Mouse (Mus musculus) myocyte (in vitro differentiated cells): Measurements from ENCODE around the gene Itgav. TPM values are rescaled to one million over a fixed set of nuclear protein-coding genes. Genes with fewer than 3 reads are reported as not detected.

ENCODE experiments used
- H3K27me3 ChIP-seq: one replicate; pipeline ENCODE4 v1.6.1; 2011; ENCODE audit not compliant: control insufficient read depth, insufficient read depth, insufficient read length
- H3K36me3 ChIP-seq: one replicate; pipeline ENCODE4 v1.6.1; 2011; ENCODE audit not compliant: control insufficient read depth, insufficient read depth
- H3K4me2 ChIP-seq: one replicate; pipeline ENCODE4 v1.6.1; 2011; ENCODE audit warnings: low read depth, control low read depth
- H3K4me3 ChIP-seq: one replicate; pipeline ENCODE4 v1.5.1; 2011; ENCODE audit warnings: mild to moderate bottlenecking, control low read depth, moderate library complexity
- H3K79me2 ChIP-seq: one replicate; pipeline ENCODE4 v1.6.1; 2011; ENCODE audit not compliant: control insufficient read depth, insufficient read depth
- H3ac ChIP-seq: one replicate; pipeline ENCODE4 v1.6.1; 2011; ENCODE audit not compliant: control insufficient read depth, insufficient read length
- CEBPB ChIP-seq: IDR thresholded peaks from 2 replicates; pipeline ENCODE4 v1.6.1; 2011; ENCODE audit warnings: mild to moderate bottlenecking, moderate library complexity; ENCODE audit not compliant: poor library complexity, insufficient read depth, severe bottlenecking
- E2F4 ChIP-seq: IDR thresholded peaks from one replicate; pipeline ENCODE4 v1.6.1; 2011; ENCODE audit warnings: mild to moderate bottlenecking, control low read depth, moderate library complexity; ENCODE audit not compliant: insufficient read depth
- MAX ChIP-seq: IDR thresholded peaks from one replicate; pipeline ENCODE4 v1.6.1; 2011; ENCODE audit warnings: low read depth, mild to moderate bottlenecking, control low read depth
- MYOD1 ChIP-seq, 3 experiments: IDR thresholded peaks; one replicate each; pipeline ENCODE4 v1.6.1; 2011; ENCODE audit warnings: control low read depth in 2 of 3, low read depth in 2 of 3, mild to moderate bottlenecking in 2 of 3, moderate library complexity in 1 of 3; ENCODE audit not compliant: insufficient read length in 2 of 3, control insufficient read depth in 1 of 3
- MYOG ChIP-seq, 3 experiments: IDR thresholded peaks; one replicate each; pipeline ENCODE4 v1.6.1; 2011; ENCODE audit warnings: control low read depth in 2 of 3, low read depth in 2 of 3, mild to moderate bottlenecking in 2 of 3; ENCODE audit not compliant: insufficient read length in 2 of 3, control insufficient read depth in 1 of 3, insufficient read depth in 1 of 3
- POLR2A ChIP-seq: IDR thresholded peaks from one replicate; pipeline ENCODE4 v1.6.1; 2011; ENCODE audit warnings: low read depth, mild to moderate bottlenecking, control low read depth, moderate library complexity; ENCODE audit not compliant: insufficient read length
- POLR2AphosphoS2 ChIP-seq: IDR thresholded peaks from one replicate; pipeline ENCODE4 v1.6.1; 2011; ENCODE audit warnings: low read depth, control low read depth; ENCODE audit not compliant: insufficient read length
- REST ChIP-seq: IDR thresholded peaks from one replicate; pipeline ENCODE4 v1.6.1; 2011; ENCODE audit warnings: mild to moderate bottlenecking, control low read depth, moderate library complexity; ENCODE audit not compliant: insufficient read depth, insufficient read length
- SRF ChIP-seq: IDR thresholded peaks from one replicate; pipeline ENCODE4 v1.6.1; 2011; ENCODE audit warnings: low read depth; ENCODE audit not compliant: control insufficient read depth, insufficient read length
- TCF12 ChIP-seq: IDR thresholded peaks from one replicate; pipeline ENCODE4 v1.6.1; 2011; ENCODE audit warnings: mild to moderate bottlenecking, control low read depth; ENCODE audit not compliant: poor library complexity, insufficient read depth, severe bottlenecking
- TCF3 ChIP-seq: IDR thresholded peaks from one replicate; pipeline ENCODE4 v1.6.1; 2011; ENCODE audit warnings: low read depth, control low read depth; ENCODE audit not compliant: insufficient read length
- USF1 ChIP-seq: IDR thresholded peaks from one replicate; pipeline ENCODE4 v1.6.1; 2011; ENCODE audit warnings: low read depth, mild to moderate bottlenecking, control low read depth, moderate library complexity
- polyA plus RNA-seq: library from polyadenylated mRNA; unstranded; fragments of >200 nt; fragmentation: generic; extraction: Trizol; gene quantifications from one replicate; pipeline ENCODE4 v1.2.1, GENCODE M21; 2012; ENCODE audit warnings: missing spikeins

Itgav gene
- polyA plus RNA-seq, 1 experiment, result 26.2 TPM

DNA sequence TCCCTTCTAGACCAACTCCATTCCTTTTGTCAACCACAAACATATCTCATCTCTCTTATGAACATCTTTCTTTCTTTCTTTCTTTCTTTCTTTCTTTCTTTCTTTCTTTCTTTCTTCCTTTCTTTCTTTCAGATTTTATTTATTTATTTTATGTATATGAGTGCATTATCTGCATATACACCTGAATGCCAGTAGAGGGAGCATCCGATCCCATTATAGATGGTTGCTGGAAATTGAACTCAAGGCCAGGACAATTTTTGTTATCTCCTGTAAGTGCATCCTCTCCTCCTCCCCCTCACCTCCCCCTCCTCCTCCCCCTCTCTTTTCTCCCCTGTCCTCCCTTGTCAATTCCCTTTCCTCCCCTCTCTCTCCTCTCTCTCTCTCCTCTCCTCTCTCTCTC is 25.7 kb upstream of the Itgav start:
- Histone ChIP-seq H3K4me2 (no peak overlapping the region), H3K27me3 (no peaks in the 10 kb centered on the region), H3K4me3 (no peak overlapping the region), H3ac (no peak overlapping the region), H3K36me3 (no peaks in the 10 kb centered on the region), H3K79me2 (no peaks in the 10 kb centered on the region)
- TF ChIP-seq E2F4 (no peak), CEBPB (no peak), POLR2AphosphoS2 (no peak), TCF12 (no peak), SRF (no peak), MAX (no peak), REST (no peak)

DNA sequence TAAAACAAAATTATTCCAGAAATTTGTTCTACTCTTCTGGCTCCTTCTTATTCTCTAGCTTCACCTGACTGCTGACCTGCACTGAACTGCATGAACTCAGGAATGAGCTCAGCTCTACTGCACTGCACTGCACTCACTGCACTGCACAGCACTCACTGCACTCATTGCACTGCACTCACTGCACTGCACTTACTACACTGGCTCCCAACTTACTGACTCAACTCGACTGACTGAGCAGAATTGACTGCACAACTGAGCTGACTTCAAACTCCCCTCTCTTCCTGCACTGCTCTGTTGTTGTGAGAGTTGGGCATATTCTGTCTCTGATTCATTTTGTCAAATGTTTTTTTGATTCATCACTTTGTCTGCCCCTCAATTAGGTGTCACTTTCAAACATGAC is 24.9 kb upstream of the Itgav start:
- no peaks in the 10 kb centered on the region for H3K79me2 ChIP-seq
- TF ChIP-seq POLR2A (no peak), MYOG (IDR thresholded peaks at IDR 0.05; ENCODE audit: control insufficient read depth in 1 of 3, insufficient read depth in 1 of 3, insufficient read length in 2 of 3, low read depth in 2 of 3) (no peak), MYOD1 (IDR thresholded peaks at IDR 0.05; ENCODE audit: control insufficient read depth in 1 of 3, insufficient read length in 2 of 3, low read depth in 2 of 3) (no peak), TCF3 (no peak), POLR2AphosphoS2 (no peak), CEBPB (no peak), TCF12 (no peak), MAX (no peak), REST (no peak), SRF (no peak), USF1 (no peak), E2F4 (no peak)
- no peaks in the 10 kb centered on the region for H3K27me3 ChIP-seq
- H3K4me2 ChIP-seq, result no peak overlapping the region
- no peak overlapping the region for H3ac ChIP-seq
- H3K4me3 ChIP-seq, result no peak overlapping the region
- no peaks in the 10 kb centered on the region for H3K36me3 ChIP-seq

DNA sequence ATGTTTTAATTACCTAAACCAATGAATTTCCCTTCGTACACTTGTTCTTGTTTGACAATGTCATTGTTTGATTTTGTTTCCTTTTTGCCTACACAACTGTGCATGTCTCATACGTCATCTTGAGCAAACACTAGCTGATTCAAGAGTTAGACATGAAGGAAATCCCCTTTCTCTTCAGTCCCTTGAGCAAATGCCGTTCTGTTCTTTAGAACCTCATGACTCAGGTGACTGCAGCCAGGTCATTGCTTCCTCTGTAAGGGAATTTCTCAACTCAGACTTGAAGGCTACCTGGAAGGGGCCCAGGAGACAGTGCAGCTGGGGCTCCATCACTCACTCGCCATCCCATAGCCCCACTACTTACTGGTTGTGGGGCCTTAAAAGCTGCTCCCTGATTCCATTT is 23.5 kb upstream of the Itgav start:
- Histone ChIP-seq H3K4me2 (no peak overlapping the region), H3K4me3 (no peak overlapping the region), H3K27me3 (no peaks in the 10 kb centered on the region), H3ac (no peak overlapping the region), H3K79me2 (no peaks in the 10 kb centered on the region), H3K36me3 (no peaks in the 10 kb centered on the region)
- TF ChIP-seq USF1, result no peak

DNA sequence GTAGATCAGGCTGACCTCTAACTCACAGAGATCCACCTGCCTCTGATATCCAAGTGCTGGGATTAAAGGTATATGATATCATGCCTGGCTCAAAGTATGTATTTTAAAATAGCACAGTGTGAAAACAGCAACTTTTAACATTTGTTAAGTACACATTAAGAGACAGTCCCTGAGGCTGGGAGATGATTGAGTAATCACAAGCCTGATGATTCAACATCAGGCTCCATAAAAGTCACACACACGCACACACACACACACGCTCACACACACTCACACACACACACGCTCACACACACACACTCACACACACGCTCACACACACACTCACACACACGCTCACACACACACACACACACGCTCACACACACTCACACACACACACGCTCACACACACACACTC is 21.8 kb upstream of the Itgav start:
- TF ChIP-seq POLR2AphosphoS2 (no peak), REST (no peak), E2F4 (no peak), TCF3 (no peak), MYOD1 (IDR thresholded peaks at IDR 0.05; ENCODE audit: control insufficient read depth in 1 of 3, insufficient read length in 2 of 3, low read depth in 2 of 3) (no peak), POLR2A (no peak), SRF (no peak), MAX (no peak), USF1 (no peak), MYOG (IDR thresholded peaks at IDR 0.05; ENCODE audit: control insufficient read depth in 1 of 3, insufficient read depth in 1 of 3, insufficient read length in 2 of 3, low read depth in 2 of 3) (no peak), TCF12 (no peak)
- H3K4me3 ChIP-seq, result no peak overlapping the region
- no peak overlapping the region for H3ac ChIP-seq
- no peaks in the 10 kb centered on the region for H3K27me3 ChIP-seq
- no peaks in the 10 kb centered on the region for H3K36me3 ChIP-seq
- no peaks in the 10 kb centered on the region for H3K79me2 ChIP-seq
- H3K4me2 ChIP-seq, result no peak overlapping the region

DNA sequence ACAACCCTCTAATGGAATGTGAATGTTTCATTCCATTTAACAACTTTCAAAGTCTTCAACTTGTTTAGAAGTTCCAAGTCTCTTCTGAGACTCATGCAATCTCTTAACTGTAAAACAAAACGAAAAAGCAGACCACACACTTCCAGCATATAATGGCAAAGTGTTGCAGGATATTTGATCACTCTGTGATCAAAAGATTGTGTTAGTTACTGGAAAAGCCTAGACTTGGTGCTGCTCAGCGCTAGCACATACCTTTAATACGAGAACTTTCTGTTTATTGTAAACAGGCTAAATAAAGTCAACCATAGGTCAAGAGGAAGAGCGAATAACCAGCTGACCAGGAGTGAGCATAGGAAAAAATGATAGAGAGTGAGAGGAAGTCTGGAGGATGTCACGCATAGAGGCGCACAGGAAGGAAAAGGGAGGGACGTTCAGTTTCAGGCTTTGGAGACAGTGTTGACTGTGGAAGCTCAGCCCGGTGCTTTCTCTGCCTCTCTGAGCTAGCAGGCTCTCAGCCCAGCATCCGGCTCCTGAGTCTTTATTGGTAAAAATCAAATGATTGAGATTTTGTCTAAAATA is 18.5 kb upstream of the Itgav start:
- no peak overlapping the region for H3K4me3 ChIP-seq
- no peak overlapping the region for H3ac ChIP-seq
- H3K4me2 ChIP-seq, result no peak overlapping the region
- no peaks in the 10 kb centered on the region for H3K79me2 ChIP-seq
- no peaks in the 10 kb centered on the region for H3K36me3 ChIP-seq
- no peak for TF ChIP-seq CEBPB
- no peak for TF ChIP-seq TCF3
- TF ChIP-seq POLR2A, result no peak
- no peak for TF ChIP-seq REST
- TF ChIP-seq SRF, result no peak
- TF ChIP-seq TCF12, result no peak
- no peak for TF ChIP-seq POLR2AphosphoS2
- no peak for TF ChIP-seq E2F4
- TF ChIP-seq MYOG (IDR thresholded peaks at IDR 0.05; ENCODE audit: control insufficient read depth in 1 of 3, insufficient read depth in 1 of 3, insufficient read length in 2 of 3, low read depth in 2 of 3), result no peak
- no peak for TF ChIP-seq MYOD1 (IDR thresholded peaks at IDR 0.05; ENCODE audit: control insufficient read depth in 1 of 3, insufficient read length in 2 of 3, low read depth in 2 of 3)
- no peak for TF ChIP-seq USF1
- TF ChIP-seq MAX, result no peak
- no peaks in the 10 kb centered on the region for H3K27me3 ChIP-seq
